Mouse (Mus musculus) stomach, postnatal 0 days (tissue): ENCODE results near the gene Nfib.

ENCODE experiments used
- CTCF ChIP-seq: IDR thresholded peaks from 2 replicates; pipeline ENCODE4 v1.5.1; 2016; ENCODE audit warnings: antibody characterized with exemption, low read depth, mild to moderate bottlenecking, moderate library complexity
- EP300 ChIP-seq: optimal IDR thresholded peaks from 2 replicates; pipeline ENCODE3; 2016; ENCODE audit warnings: antibody characterized with exemption

GRCm38 (mm10) chr4:82387620-82388019 is 317.9 kb downstream of the Nfib start:
- TF ChIP-seq CTCF = no peak
- no peak for TF ChIP-seq EP300
